Mouse (Mus musculus): ENCODE measurements around the gene Hmcn1.
A peak's percentile ranks its signal among the peaks of the same experiment; 100 is the strongest.

The Hmcn1 gene

DNA sequence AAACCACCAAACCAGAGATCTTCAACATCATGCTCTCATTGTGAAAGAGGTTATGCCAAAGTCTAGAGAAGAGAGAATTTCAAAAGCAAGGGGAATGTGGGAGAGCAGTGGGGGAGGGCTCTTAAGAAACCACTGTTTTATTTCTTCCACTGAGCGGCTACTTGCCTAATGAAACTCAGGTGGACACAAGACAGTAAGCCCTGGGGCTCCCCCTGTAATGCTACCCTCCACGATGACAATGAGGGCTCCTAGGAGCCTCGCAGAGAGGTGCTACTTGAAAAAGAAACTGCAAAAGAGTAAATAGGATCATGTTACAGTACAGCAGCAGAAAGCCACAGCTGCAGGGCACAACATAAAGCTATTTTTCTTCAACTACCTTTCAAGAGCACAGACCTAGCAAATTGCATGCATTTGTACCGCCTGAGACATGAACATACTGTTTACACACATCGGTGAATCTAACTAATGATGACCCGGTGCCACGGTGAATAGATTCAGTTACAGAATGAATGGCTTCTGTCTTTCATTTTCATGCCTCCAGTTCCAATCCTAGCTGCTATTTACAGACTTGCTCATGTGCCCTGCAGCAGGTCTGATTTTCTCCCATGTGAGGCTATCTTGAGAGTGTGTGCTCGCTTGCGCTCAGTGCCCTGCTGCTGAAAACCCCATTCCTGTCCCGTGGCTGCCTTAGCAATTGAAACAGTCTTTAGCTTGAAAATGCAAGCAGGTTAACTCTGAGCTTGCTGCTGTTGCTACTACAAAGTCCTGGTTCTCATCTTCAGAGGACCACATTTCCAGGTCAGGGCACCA, 1.3 kb downstream of the Hmcn1 start:
- peak; percentile 30 for DNase-seq

DNA sequence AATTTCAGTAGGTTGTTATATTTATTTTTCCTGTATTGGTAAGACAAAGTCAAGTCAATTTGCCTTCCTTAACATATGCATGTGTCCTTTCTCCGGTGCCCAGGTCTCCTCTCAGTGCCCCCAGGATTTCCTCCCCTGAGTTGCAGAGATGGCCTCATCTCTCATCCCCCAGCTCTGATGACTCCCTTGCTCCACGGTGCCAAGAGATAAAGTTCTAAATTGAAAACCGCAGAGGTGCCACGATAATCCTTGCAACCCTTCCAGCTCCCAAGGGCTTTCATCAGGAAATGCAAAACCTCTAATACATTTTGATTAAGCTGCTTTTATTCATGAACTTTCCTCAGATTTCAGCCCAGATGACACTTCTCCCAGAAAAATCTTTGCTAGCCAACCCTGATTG, 8.3 kb downstream of the Hmcn1 start:
- DNase-seq, result no peak

DNA sequence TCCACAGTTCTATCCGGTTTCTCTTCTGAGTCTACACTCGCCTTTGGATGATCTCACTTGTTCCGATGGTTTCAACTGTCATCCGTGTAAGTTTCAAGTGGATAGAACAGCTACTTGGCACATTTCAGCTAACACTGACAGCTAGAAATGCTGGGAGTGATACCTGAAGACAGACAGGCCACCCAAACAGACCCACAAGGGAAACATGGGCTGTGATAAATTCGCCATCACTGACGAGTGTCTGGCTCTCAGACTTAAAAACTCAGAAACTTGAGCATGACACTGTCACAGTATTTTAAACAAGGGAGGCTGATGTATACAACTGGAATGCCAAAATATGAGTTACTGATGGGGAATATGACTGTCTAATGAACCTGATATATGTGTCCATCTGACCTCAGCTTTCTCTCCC, 9.1 kb downstream of the Hmcn1 start:
- DNase-seq, result no peak

- no peak for DNase-seq
Measured at GRCm38 (mm10) chr1:150978651-150979050, 14.6 kb downstream of the Hmcn1 start.

DNA sequence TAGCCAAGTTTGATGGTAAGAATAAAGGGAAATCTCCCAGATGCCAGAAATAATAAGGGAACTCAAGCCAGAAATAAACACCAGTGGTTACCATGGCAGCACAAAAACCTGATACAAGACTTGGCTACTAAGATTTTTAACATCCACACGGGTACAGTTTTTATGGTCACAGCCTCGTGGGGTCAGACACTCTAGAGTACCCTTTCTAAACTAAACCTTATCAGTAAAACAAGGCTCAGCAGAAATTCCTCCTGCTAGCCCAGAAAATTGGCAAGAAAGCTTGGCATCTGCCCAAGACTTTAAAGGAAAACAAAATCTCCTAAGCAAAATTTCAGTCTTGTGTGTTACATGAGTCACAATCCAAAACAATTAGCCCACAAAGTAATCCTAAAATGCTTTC, 17.0 kb downstream of the Hmcn1 start:
- DNase-seq, result peak; percentile 49

DNA sequence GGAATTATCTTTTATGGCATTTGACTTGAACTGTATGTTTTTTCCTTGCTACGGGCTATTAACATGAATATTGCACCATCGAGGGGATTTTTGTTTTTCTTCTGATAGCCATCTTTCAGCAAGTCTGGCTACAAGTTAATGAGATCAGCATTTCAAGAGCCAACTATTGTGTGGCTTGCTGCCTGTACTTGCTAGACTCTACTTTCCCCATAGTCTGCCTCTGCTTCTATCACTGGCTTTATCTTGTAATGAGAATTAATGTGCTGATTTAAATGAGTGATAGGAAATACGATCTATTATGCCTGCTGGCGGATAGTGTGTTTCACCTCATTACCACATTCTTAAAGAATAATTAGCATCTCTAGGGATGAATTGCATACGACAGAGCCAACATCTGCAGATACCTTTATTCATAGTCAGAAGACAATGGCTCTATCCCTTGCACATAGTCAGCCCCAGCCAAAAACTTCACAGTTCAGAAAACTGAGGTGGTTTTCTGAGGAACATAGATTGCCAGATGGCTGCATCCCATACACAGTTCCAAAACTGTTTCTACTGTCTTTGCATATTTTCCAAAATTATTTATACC, 33.7 kb downstream of the Hmcn1 start:
- no peak for DNase-seq

GRCm38 (mm10) chr1:150951004-150951403, 42.2 kb downstream of the Hmcn1 start:
- DNase-seq, result no peak

DNA sequence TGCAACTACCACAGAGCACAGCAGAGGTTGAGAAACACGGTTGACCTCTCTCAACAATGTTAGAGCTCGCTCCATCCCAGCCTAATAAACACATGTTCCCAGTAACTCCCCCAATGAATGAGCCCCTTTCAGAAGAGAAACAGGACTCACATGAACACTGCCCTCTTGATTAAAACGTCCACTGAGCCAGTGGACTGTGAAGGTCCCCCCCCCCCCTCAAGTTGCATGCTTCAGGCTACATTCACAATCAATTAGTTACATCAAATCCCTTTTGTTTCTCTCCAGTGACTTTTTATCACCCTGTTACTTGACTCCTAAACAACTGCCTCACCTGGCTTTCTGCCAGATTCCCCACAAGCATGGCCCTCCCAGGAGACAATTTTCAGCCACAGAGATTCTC, 43.2 kb downstream of the Hmcn1 start:
- no peak for DNase-seq

DNA sequence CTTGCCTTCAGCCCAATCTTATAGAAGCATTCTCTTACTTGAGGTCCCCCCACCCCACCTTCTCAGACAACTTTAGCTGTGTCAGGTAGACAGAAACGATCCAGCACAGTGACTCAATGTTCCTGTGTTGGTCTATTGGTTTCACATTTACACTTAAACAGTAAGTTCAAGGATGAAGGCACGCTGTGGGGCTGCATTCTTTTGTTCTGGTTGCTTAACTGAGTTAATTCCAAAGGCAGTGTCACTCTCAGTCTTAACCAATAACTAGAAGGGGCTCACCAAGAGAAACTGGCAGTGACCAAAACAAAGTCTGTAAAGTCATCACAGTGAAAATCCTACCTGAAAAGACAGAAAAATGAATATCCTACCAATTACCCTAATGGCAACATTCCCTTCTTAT, 44.3 kb downstream of the Hmcn1 start:
- DNase-seq, result no peak

DNA sequence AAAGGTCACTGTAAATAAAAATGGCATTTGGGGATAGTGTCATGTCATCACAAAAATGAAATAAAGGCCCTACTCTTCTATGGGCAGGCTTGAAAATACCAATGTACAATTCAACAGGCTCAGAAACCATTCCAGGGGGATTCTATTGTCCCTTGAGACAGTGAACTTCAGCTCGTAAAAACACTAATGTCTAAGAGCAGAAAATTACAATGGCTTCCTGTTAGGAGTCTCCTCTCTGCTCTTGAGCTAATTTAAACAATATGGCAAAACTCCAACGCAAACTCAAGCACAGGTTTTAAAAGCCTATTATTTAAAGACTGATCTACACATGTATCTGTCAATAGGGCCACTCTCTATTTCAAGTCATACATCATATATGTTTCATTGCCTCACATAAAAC, 49.6 kb downstream of the Hmcn1 start:
- DNase-seq, result no peak

DNA sequence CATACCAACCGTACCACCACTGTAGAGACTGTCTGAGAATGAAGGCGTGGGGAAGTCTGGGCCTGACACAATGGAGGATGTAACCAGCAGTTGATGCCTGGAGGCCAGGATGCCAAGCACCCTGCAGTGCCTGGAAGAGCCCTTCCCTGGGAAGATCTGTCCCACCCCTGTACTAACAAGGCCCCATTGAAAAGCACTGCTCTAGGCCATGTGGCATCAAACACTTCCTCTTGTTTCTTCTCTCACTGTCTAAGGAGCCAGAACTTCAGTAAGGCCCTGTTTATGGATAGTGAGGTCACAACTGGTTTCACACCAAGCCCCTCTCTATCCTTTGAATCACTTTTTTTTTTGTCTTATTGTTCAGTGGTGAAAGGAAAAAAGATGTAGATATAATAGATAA, 51.1 kb downstream of the Hmcn1 start:
- no peak for DNase-seq

- DNase-seq, result no peak
Measured at GRCm38 (mm10) chr1:150936821-150937220, 56.4 kb downstream of the Hmcn1 start.

GRCm38 (mm10) chr1:150933616-150934015, 59.6 kb downstream of the Hmcn1 start:
- peak; percentile 59 for DNase-seq

DNA sequence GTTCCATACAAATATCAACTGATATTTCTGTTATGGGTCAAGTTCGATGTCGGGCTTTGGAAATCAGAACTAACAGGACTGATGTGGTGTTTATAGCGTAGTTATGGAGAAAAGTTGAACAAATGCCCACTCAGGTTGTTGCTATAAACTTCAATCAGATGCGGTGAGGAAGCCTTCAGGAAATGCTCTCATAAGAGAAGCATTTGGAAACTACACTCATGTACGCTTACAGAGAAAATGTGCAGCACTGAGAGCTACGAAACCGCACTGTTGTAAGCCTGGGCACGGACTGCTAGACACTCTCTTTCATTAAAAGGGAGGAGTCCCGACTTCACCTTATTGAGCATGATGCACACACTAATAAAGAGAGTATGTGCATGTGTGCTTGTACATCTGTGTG, 72.4 kb downstream of the Hmcn1 start:
- no peak for DNase-seq

DNA sequence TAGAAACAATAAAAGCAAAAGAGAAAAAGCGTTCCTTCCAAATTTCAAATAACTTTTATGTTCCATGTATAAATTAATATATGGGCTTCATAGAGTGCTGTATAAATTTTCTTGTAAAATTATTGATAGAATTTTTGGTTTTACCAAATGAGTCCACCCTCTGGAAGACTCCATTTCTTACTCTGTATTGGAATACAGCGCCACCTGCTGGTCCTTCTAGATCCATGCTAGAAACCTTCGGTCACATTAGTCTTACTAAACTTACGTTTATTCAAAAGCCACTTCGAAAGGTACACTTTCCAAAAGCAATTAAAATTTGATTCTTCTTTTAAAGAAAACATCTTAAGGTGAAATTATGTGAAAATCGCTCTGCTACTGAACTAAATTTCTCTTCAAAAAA, 73.0 kb downstream of the Hmcn1 start:
- DNase-seq, result peak; percentile 88

DNA sequence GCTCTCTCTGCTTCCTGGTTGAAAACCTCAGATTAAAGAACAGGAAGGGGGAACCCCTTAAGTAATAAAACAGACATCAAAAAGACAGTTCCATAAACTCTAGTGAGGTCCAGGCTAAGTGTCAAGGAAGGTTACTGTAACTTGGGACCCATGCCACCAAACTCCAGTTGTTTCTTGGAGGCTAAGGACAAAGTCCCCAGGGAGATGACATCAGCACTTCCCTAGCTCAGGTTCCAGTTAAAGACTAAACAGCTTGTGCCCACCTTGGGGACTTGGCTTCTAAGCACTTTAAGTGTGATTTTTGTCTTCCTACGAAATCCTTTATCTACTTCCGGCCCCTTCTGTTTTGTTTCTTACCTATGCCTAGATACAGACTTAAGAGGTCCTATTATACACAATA, 78.3 kb downstream of the Hmcn1 start:
- DNase-seq, result no peak

- DNase-seq, result no peak
Measured at GRCm38 (mm10) chr1:150913586-150914136, 79.6 kb downstream of the Hmcn1 start.

DNA sequence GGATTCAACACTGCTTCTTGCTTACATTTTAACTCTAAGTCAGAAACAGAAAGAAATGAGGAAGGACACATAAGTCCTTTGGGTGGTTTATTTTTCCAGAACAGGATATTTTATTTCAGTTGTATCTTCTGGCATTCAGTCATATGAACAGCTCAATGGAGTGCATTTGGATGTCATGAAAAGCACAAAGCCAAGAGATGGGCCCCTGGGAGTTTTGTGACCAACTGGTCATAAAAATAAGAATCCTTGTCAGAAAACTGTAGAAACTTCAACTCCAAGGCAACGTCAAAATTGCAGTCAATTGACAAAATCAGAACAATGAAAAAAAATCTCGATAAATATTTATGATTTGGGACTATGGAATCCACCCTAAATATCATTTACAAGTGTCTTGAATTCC, 83.6 kb downstream of the Hmcn1 start:
- no peak for DNase-seq

DNA sequence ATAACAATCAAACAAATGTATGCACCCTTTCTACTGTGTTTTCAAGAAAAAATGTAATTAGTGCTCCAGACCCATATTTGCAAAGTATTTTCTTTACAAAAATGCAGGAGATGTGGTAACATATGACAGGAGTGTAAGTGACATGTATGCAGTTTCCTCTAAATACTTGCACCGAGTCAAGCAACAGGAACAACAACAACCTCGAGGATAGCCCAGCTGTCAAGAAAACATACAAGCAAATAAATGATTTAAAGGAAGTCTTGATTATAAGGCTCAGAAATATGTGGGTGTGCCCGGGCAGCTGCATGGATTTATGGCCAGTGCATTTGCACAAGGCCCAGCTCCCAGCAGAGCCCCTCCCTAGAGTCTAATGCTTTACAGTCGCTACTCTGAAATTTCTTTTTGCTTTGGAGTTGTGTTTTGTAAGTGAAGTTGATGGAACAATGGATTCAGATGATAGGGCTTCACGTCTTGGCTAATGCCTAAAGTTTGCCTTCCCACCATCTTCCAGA, 99.5 kb downstream of the Hmcn1 start:
- DNase-seq, result no peak

DNA sequence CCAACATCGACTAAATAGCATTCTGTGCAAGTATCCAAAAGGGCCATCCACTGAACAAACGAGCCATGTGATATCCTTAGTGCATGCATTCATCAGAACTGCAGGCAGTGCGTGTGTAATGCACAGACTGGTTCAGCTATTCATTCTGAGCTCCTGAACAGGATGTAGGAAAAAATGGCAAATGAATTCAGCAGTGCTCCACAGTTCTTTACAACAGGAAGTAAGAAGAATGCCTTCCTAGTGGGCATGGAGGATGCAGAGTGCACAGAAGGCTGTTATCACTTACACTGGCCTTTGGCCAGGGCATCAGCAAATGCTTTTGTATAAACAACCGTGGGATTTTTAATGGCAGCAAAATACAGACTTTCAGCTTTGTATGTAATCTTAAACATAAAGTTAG, 103.2 kb downstream of the Hmcn1 start:
- DNase-seq, result peak; percentile 51

DNA sequence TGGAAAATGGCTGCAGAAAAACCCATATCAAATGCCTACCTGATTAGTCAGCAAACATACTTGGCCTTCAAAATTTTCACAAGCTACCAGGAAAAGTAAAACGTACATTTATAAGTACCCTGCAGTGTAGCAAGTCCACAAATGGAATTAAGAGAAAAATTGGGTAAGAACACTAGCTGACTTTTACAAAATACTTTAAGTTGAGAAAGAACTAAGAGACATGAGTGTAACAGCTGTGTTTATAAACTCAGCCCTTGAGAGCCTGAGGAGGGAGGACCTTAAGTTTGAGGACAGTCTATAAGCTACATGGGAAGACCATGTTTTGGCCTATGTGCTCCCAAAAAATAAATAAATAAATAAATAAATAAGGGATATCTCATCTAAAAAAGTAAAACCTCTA, 107.0 kb downstream of the Hmcn1 start:
- DNase-seq, result no peak

DNA sequence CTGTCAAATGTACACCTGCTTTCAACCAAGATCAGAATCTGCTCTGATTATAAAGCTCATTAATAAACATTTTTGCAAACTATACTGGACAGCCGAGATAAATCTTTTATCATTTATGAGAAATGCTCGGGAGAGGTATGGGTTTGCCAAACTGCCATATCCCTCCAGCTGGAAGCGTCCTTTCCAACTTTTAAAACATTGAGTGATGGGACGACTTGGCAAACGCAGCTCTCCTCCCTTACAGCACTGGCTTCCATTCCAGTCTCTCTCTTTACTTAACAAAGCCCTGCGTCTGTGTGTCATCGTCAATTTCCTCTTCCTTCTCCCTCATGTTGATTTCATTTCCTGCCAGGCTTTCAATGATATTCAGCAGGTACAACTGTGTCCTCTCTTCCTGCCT, 114.8 kb downstream of the Hmcn1 start:
- peak; percentile 48 for DNase-seq

DNA sequence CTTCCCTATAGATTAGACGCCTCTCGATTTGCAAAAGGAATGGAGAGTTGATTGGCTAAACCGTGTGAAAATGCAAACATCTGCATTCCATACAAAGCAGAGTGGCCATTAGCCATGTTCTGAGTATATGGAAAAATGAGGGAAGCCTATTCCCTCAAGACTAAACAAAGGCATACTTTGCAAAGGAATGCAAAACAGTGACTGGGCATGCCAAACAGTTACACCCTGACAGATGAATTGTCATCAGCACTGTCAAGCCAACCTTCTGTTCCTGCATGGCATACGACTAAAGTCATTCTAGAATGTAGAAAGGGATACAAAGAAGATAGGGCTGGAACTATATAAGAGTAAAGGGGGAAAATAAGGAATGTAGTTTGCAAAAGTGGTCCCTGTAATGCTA, 115.3 kb downstream of the Hmcn1 start:
- DNase-seq, result peak; percentile 55

DNA sequence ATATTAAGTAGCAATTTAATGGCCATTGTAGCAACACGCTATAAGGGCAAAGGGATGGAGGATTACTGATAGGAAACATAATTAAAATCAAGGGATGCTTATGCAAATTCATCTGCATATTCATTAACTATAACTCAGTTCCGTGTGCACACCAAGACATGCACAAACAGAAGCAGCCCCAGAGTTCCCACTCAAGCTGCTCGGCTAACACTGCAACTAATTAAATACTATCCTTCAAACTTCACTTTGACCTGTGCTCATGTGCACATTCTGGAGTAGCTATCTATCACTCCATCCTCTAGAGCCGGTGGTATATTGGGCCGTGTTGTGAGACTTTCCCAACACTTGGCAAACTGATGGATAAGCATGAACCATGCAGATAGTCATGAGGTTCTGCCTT, 119.2 kb downstream of the Hmcn1 start:
- no peak for DNase-seq
